Mouse (Mus musculus) leukemia stem cell, adult 10-12 weeks (primary cell): Measurements from ENCODE around the gene Abcg5. TPM values are rescaled to one million over a fixed set of nuclear protein-coding genes. Genes with fewer than 3 reads are reported as not detected.

Experiments used
- polyA plus RNA-seq: library from polyadenylated mRNA; stranded (reverse); fragments of >175 nt; gene quantifications from 2 replicates; pipeline ENCODE4 v1.2.3, GENCODE M21; 2012; ENCODE audit warnings: low replicate concordance

Abcg5 gene
- not detected in 2 replicates for polyA plus RNA-seq

GRCm38 (mm10) chr17:84682734-84683717 is at the start of gene Abcg5:
Gene Abcg5 (minus strand): TSS chr17:84683011.

GRCm38 (mm10) chr17:84675951-84676366 is 6.9 kb downstream of the Abcg5 start, which contains the start of gene Abcg8:
Gene Abcg8 (plus strand): TSS chr17:84676302.

GRCm38 (mm10) chr17:84626276-84626856 is 56.4 kb downstream of the Abcg5 start, which contains the start of gene Dync2li1:
Gene Dync2li1 (plus strand): TSS chr17:84626496.

Other genes starting within 250 kb of the Abcg5 start
- 0.84 and 2.8 TPM in 2 replicates for gene Thada, start 216.8 kb downstream of the Abcg5 start, polyA plus RNA-seq
- gene Plekhh2, start 171.1 kb downstream of the Abcg5 start, polyA plus RNA-seq = 0.02 and 0.14 TPM in 2 replicates
- 0.27 and 0.81 TPM in 2 replicates for gene Dync2li1, start 56.5 kb downstream of the Abcg5 start, polyA plus RNA-seq
- not detected in 2 replicates for gene Abcg8, start 6.7 kb downstream of the Abcg5 start, polyA plus RNA-seq
- 4.8 and 11.3 TPM in 2 replicates for gene Lrpprc, start 107.8 kb upstream of the Abcg5 start, polyA plus RNA-seq